Mouse (Mus musculus): ENCODE measurements around the gene Leap2.

Gene Leap2

DNA sequence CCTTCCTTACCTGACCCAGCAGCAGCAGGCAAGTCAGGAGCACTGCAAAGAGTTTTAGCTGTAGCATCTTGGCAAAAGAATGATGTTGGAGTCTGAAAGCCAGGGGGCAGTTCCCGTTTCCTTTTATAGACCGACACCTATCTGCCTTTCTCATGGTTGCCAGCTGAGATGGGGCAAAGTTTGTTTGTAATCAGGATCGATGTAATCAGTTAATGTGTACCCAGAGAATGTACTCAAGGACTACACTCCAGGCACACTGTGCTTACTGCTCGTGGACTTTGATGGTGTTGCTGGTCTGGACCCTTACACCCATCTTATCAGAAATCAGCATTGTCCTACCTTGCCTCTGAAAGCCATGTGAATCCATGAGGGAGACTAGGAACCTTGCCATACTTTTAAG lies at the start of gene Leap2:
Leap2 (minus strand) TSS at position 135 of the 400 bp plus-strand sequence.
- no peak for DNase-seq

DNA sequence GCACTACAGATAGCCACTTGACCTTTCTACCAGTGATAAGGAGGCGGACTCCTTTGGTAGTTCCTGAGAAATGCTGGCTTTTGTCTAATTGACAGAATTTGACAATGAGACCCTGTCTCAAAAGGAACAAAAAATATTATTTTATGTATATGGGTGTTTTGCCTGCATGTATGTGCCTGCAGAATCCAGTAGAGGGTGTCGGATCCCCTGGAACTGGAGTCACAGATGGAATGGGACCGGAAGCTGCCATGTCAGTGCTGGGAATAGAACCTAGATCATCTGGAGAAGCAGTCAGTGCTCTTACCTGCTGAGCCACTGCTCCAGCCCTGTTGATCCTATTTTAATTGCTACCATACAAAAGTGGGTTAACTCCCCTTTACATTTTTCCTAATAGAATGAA lies 49.7 kb upstream of the Leap2 start:
- no peak for DNase-seq

DNA sequence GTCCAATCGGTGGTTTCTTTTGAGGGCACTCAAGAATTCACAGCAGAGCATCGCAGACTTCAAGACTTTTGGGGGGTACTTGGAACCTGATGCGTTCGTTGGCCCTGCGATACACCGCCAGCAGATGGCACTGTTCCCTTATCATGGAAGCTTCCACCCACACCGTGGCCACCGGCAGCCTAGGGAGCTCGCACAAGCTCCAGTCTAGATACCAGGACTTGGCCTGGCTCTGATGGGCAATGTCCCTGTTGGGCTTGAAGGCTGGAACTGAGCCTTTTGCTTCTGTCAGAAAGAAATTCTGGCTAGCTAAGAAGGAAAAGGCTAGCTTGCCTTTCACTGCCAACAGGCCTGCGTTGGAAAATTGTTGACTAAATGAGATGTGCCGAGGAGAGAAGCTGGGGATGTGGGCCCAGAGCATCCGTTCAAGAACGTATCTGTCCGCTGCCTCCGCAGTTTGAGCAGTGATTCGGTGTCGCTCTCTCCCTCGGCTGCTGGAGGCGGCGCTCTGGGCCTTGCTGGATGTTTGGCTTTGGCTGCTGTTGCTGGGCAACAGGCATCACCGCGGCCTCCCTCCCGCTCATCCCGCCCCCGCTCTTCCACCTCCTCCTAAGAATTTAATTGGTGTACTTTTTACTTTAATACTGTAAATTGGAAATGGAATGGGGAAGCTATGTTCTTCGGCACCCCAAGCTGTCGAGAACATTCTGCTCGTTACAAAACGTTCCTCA lies 47.2 kb upstream of the Leap2 start, which contains the start of gene Gm9837:
Gm9837 (minus strand) TSS at position 512 of the 728 bp plus-strand sequence.
- DNase-seq, result peak; percentile 94

DNA sequence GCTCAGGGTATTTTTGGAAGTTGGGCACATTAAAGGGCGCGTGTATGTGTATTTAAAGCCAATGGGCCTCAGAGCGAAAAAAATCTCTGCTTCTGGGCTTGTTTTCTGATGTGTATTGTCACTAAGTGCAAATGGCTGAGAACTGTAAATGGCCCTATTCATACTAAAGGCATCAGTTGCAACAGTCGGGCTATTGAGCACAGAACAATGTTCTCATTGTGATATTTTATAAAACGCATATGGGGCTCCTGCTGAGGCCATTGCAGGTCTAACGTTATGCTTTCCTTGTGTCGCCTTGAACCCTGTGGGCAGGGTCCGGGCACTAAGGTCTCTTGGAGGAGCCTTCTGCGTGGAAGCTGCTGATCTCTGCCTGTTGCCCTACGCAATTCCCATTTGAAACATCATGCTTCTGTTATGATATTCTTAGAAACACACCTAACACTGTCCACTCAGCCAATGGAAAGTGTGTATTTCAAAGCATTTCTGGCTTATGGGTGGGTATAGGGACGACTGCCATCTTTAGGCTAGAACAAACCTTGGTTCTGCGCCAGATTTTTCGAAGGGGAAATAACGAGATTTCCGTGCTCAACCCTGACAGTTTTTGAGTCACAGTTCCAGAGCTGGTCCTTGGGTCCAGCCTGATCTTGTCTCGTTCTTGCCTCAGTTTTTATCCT lies 46.5 kb upstream of the Leap2 start:
- no peak for DNase-seq

DNA sequence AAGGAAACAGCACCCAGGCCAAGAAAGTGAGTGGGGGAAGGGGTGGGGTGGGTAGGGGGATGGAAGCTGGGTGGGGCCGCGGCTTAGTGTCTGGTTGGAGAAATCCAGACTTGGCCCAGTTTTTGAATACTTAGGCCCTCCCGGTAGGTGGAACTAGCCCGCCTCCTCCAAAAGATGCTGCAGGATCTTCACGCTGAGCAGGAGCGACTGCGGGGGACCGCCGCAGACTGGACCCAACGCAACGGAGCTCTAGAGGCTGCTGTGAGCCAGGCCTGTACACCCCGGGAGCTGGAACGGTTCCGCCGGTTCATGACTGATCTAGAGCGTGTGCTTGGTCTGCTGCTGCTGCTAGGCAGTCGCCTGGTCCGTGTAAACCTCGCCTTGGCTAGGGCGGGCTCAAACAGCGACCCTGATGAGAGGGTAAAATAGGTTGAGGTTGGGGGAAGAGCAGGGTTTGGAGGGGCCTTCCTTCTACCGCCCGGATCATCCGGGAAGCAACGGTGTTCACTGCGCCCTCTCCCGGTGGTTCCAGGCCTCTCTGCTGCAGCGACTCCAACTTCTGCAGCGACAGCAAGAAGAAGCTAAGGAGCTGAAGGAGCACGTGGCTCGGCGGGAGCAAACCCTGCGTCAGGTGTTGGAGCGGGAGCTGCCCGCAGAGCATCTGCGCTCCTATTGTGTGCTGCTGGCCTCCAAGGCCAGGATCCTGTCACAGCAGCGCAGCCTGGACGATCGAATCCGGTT lies 43.4 kb upstream of the Leap2 start:
- peak; percentile 77 for DNase-seq

DNA sequence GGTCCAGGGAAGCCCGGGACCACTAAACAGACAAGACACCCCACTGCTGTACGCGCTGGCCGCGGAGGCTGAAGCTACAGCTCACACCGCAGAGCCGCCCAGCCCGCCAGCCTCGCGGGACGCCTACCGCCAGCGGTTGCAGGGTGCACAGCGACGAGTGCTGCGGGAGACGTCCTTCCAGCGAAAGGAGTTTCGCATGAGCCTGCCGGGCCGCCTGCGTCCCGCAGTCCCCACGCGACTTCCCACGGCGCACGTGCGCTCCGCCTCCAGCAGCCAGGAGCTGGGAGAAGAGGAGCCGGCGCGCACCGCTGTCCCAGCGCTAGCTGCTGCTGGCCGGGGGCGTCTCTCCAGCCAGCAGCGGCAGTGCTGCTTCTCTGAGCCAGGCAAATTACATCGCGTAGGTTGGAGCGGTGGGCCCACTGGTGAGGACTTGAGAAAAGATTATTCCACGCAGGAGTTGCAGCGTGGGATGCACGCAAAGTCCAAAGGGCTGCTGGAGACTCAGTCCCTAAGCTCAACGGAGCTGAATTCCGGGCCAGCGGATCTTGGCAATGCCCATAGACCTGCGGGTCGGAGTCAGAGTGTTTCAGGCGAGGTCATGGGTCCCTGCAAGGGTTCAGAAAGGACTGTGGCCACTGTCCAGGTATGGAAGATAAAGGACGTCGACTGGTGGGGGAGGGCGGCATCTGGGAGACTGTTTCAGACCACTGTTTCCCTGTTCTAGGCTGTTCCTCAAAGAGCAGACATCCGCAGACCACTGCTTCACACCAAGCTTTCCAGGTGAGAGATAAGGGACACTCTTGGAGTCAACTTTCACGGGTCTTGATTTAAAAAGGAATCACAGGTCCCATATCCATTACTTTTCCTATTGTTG lies 40.8 kb upstream of the Leap2 start:
- no peak for DNase-seq

DNA sequence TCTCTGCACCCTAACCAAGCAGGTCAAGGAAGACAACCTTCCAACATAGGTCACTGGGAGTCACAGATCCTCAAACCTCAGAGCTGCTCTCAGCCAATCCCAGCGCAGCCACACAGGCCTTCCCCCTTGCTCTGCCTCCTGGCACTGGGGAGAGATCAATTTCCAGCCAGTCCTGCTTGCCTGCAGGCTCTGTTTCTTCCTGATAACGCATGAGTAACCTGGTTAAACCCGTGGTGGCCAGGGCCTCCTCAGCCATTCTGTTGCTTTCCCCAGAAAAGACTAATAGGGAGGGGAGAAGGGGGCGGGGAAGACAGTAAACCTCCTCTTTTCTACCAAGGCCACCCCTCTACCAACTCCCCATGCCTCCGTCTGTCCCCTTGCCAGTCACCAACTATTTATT lies 38.8 kb upstream of the Leap2 start:
- DNase-seq, result no peak

DNA sequence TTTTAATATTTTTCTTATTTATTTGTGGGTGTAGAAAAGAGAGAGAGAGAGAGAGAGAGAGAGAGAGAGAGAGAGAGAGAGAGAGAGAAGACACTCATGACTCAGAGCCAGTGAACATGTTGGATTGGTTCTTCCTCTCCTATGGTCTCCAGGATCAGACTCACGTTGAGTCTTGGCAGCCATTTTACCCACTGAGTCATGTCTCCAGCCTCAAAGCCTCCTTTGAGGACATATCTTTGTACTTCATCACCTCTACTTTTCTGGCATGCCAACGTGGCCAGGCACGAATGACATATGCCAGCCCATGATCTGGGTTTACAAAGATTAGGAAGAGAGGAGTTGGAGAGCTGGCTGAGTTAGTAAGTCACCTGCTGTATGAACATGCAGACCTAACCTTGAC lies 37.2 kb upstream of the Leap2 start:
- DNase-seq, result no peak

DNA sequence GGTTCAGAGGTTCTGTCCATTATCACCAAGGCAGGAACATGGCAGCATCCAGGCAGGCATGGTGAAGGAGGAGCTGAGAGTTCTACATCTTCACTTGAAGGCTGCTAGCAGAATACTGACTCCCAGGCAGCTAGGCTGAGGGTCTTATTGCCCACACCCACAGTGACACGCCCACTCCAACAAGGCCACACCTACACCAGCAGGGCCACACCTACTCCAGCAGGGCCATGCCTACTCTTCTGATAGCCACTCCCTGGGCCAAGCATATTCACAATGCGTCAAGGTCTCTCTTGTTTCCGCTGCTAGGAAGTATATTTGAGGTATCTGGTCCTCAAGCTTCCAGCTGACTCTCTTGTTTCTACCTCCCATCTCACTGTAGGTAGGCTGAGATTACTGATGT lies 36.0 kb upstream of the Leap2 start:
- no peak for DNase-seq

DNA sequence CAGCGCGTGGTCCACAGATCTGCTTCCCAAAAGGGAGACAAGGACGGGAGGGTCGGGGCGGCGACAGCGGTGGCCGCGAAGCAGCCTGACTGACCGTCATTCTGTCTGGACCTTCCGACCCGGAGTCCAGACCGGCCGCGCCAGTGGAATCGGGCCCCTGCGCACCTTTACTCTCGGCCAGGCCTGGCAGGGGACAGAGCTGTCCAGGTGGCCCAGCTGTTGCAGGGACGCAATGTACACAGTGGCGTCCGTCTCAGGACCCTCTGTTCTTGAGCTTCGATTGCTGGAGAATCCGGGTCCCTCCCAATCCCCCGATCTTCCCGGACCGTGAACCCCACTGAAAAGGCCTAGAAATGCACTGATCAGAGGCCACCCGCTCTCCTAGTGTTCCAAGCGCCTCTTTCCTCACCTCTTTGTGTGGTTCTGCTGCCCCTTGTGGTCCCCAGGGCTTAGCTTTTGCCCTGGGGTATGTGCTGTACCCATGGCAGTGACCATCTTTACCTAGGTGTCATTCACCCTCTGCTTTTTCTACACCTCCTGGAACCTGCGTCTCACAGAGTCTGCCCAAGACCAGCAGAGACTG lies 34.5 kb upstream of the Leap2 start:
- DNase-seq, result no peak

DNA sequence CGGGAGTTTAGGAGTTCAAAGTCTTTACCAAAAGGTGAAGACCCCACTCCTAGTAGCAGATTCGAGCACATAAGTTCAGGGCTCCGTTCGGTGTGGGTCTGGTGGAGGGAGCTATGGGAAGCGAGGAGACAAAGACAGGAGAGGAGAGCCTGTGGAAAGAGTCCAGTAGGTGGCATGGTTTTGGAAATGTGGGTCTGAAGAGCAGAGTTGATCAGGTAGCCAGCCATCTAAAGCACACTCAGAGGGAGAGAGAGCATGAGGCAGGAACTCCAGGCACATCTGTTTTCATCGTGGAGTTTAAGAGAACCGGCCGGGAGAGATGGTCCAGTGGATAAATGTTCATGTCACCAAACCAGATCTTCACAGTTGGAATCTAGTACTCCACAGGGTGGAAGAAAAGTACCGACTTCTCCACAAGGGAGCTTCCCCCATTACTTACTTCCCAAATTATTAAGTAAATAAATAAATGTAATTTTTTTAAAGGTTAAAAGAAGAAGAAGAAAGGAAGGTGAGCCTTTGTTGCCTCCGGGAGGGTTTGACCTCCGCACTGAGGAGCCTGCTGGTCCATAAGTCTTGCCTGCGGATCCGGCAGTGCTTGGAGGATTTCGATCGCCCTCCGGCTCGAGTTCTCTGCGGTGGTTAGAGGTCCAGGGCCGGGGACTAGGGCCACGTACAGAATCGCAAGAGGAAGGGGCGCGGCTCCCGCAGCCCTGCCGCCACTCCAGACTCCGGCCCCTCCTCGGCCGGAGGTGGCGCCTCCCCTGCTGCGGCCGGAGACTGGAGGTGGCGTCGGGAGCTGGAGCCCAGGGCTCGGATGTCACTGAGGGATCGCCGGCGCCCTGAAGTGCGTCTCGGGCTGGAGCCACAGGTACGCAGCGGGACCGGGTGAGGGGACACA lies 33.8 kb upstream of the Leap2 start, which contains the start of the genes Gm10447 and Shroom1:
Gm10447 (minus strand) TSS at position 637 of the 898 bp plus-strand sequence.
Shroom1 (plus strand) TSS at position 732 of the 898 bp plus-strand sequence.
- no peak for DNase-seq

DNA sequence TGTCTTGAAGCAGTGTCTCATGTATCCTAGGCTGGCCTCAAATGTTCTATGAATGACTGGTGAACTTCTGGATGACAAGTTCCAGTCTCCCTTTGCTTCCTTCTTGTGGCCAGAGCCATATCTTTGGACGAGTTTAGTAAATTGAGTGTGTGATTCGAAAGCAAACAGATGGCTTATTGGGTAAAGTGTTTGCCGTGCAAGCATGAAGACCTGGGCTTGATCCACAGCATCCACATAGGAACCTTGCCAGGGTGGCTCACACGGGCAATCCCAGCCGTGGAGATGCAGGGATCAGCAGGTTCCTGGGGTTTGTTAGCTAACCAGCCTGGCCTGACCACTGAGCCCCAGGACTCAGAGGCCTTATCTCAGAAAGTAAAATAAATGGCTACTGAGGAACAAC lies 30.1 kb upstream of the Leap2 start:
- DNase-seq, result no peak

DNA sequence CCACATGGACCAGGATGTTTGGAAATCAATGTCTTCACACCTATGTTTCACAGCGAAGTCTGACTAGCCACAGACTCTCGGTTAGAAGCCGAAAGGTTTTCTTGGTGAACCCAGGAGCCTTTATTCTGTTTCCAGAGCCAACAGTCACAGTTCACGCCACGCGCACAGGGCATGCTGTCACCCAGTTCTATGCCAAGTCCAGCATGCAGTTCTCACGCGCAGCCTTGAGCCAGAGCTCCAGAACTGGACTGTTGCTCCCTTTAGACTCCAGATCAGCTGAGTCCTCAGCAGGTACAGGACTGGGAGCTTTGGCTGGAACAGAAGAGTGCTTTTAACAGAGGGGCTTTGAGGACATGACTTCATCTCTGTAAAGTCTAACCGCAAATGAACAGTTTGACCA lies 29.4 kb upstream of the Leap2 start:
- DNase-seq, result no peak

DNA sequence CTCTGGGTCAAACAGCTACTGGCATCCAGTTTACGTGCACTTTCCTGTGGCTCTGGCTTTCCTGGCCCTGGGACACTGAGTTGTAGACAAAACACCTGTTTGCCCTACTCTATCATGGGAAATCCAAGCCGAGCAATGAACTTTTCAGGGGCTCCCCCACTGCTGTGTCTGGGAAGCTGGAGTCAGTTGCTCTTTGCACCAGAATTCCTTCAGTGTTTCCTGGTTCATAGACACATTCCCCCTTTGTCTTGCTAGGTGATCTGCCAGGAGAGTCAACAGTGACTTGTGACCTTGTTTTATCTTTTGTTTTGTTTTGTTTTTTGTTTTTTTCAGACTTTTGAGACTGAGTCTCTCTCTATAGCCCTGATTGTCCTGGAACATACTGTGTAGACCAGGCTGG lies 28.4 kb upstream of the Leap2 start:
- DNase-seq, result no peak

DNA sequence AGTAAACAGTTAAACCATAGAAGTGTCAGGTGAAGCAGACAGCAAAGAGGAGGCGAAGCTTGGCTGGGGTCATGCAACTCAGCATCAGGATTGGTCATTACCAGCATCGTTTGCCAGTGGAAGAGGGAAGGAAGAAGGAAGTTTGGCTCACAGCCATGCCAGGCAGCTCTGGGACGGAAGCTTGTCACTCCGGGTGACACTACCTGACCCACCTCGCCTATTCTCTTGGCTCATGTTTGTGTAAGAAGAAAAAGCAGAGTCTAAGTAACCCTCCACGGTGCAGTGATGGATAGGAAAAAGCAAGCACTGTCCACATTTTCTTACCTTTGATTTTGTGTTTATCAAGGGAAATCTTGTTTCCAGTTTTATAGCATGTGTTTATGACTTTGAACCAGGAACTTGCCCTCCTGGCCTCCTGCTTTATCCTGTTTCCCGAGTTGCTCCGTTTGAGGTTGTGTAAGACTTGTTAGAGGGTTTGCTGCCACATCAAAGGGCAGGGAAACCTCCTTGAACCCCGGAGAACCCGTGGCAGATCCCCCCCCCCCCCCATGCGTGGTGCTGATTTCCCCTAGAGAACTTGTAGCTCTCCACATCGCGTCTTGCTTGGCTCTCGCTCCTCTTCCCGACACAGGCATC lies 27.2 kb upstream of the Leap2 start:
- DNase-seq, result no peak

DNA sequence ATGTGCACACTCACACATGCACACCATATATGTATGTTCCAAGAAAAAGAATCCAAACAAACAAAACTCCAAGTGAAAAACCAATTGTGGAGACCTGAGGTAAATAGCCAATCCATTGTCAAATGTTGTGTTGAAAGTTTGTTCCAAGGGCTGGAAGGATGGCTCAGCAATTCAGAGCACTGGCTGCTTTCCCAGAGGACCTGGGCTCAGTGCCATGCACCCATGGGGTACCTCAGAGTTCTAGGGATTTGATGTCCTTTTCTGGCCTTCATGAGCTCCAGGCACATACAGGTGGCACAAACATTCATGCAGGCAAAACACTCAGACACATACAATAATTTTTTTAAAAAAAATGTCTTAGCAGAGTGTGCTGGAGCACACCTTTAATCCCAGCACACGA lies 25.6 kb upstream of the Leap2 start:
- DNase-seq, result no peak

DNA sequence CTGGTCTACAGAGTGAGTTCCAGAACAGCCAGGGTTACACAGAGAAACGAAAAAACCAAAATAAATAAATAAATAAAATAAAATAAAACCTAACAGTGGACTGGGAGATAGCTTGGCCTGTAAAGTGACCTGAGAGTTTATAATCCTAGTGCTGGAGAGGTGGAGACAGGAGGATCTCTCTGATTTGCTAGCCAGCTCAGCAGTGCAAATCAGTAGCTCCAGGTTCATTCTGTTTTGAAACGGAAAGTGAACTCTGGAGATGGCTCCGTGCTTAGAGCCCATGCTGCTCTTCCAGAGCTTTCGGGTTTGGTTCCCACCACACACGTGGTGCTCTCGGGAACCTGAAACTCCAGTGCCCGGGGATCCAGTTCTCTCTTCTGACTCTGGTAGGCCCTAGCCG lies 25.0 kb upstream of the Leap2 start:
- no peak for DNase-seq

DNA sequence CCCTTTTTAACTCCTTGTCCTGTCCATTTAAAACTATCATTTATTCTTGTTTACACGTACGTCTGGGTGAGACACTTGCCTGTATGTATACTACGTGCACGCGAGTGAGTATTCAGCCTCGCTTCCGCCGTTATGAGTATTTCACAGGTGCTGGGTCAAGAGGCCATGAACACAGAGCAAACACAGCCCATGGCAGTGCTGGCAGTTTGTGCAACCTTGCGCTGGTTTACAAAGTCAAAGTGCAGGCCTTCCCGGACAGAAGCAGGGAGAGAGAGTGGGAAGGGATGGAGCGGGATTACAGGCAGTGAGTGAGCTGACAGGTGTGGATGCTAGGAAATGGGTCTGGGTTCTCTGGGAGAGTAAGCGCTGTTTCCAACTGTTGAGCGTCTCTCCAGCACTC lies 23.2 kb upstream of the Leap2 start:
- DNase-seq, result no peak

DNA sequence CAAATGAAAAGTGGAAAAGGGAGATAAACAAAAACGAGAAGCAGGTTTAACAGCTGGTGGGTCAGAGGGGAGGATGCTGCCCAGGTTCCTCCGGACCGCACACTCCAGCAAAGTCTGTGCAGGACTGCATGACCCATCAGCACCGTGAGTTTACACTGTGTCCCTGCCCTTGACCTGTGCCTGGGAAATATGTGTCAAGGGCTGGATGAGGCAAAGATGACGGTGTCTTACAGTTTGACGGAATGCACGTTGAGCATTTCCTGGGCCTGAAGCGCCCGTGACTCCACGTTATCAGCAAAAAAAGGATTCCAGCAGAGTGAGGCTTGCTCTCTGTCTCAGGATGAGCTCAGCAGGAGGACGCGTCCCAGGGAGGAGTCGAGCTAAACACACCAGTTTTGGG lies 22.6 kb upstream of the Leap2 start:
- DNase-seq, result no peak

DNA sequence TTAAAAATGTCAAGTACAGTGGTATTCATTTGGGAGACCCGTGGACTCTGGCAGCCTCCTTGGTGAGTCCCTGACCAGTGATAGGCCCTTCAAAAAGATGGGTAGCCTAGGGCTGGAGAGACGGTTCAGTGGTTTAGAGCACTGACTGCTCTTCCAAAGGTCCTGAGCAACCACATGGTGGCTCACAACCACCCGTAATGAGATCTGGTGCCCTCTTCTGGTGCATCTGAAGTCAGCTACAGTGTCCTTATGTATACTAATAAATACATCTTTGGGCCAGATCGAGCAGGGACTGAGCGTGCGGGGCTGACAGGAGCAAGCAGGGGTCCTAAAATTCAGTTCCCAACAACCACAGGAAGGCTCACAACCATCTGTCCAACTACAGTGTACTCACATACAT lies 20.9 kb upstream of the Leap2 start:
- no peak for DNase-seq

DNA sequence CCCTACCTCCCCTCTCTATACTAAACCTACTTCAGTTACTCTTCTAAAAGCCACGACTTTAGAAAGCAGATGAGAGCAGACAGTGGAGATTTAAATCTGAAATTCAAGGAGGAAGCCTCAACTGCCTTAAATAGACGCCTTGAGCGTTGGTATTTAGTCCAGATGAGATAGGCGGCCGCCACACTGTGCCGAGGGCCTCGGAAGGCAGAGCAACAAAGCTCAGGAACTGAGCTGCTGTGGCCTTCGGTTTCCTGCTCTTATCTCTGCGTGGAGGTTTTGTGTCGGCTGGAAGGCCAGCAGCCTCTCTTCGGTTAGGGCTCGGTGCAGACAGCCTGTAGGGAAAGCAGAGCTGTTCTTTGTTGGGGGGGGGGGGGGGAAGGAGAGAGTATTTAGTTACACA lies 19.0 kb upstream of the Leap2 start:
- DNase-seq, result no peak
